Mouse (Mus musculus): ENCODE measurements around the gene Celf3. TPM values are rescaled to one million over a fixed set of nuclear protein-coding genes. Genes with fewer than 3 reads are reported as not detected.

Gene Celf3
- 100 to 1,000 TPM; 147 to 160 TPM for total RNA-seq (2021)
- long read RNA-seq, experiment 1, partial matches to known transcripts: 12 of 34 reads
- long read RNA-seq, experiment 1, other reads (novel, unspliced or antisense): 21 of 34 reads
- long read RNA-seq, experiment 2, partial matches to known transcripts: 8 of 21 reads
- long read RNA-seq, experiment 2, other reads (novel, unspliced or antisense): 13 of 21 reads

DNA sequence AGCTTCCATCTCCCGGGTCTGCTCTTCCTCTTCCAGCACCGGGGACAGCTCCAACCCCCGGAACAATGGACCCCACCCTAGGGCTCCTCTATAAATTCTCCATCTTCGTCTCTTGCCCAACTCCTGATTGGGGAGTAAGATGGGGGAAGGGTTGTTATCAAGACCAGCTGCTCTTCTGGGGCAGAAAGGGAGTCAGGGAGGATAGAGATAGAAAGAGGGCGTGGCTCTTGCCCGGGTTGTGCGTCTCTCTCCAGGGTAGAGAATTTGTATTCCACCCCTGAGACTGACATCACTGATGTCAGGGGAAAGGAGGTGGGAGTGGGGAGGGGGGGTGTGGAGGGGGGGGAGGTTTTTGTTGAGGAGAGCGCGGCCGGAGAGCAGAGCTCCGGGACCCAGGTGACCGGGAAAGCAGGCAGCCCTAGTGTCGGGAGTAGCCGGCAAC is at the start of gene Celf3:
Gene Celf3, plus strand, starts transcription at position 315 of the 442 bp plus-strand sequence.
- DNase-seq (ENCODE audit: low spot score in 2 of 2): peak; percentile 72 to 78

DNA sequence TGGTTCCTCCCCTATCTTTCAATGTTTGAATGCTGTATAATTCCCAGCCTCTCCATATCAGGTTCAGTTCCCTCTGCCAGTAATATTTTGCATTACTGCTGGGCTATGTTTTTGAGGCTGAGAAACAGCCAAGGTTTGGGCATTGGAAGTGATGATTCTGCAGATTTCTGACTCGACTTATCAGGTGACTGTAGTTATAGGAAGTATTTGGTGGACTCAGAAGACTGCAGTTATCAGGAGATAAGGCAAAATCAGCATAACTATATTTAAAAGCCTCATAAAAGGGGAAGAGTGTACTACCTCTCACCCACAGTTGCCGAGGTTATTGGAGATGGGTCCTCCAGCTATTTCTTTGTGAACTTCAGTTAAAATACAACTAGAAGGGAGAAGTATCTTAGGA is 47.1 kb upstream of the Celf3 start:
- no peak for DNase-seq (ENCODE audit: low spot score in 2 of 2)

DNA sequence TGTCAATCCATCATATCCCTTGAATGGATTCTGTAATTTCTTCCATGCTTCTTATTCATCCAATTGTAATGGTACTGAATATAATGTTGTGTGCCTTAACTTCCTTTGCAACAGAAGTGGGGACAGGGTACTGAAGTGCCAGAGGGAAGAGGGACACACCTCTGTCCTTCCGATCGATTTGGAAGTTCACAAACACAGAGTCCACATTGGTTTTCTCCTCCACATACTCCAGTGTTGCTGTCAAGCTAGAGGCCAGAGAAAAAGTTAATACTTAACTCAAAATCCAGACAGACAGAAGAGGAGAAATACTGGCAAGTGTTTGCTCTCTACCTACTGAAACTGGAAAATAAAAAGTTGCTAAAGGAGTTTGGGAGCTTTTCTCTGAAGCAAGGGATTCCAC is 43.8 kb upstream of the Celf3 start:
- DNase-seq (ENCODE audit: low spot score in 2 of 2): no peak

DNA sequence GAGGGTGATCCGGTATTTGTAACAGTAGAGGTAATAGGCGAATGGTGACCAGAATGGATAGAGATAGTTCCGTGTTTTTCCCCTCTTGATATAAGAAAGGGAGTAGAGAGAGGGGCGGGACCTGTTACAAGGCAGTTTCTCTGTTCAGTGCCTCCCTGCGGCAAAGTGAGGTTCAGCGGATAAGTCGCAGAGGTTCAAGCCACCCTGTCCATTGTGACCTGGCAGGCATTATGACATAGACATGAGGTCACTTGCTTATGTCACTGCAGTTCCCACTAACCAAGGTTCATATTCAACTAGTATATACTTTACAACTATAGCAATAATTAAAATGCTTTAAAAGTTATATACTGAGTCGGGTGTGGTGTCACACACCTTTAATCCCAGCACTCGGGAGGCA is 41.7 kb upstream of the Celf3 start:
- DNase-seq (ENCODE audit: low spot score in 2 of 2): no peak

DNA sequence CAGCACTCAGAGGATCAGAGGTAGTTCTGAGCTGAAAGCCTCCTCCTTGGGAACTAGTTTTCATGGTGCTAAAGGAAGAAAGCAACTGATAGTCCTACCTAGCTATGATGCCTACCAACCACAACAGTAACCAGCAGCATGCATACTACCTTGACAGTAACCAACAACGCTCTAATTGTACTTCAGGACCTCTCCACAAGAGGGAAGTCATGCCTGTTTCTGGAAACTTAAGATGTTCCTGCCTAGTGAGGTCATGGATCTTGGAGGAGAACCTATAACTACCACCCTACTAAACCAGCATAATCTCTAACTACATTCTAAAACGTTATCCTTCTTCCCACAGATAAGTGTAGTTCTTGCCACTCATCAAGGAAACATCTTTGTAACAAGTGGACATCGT is 36.9 kb upstream of the Celf3 start:
- no peak for DNase-seq (ENCODE audit: low spot score in 2 of 2)

DNA sequence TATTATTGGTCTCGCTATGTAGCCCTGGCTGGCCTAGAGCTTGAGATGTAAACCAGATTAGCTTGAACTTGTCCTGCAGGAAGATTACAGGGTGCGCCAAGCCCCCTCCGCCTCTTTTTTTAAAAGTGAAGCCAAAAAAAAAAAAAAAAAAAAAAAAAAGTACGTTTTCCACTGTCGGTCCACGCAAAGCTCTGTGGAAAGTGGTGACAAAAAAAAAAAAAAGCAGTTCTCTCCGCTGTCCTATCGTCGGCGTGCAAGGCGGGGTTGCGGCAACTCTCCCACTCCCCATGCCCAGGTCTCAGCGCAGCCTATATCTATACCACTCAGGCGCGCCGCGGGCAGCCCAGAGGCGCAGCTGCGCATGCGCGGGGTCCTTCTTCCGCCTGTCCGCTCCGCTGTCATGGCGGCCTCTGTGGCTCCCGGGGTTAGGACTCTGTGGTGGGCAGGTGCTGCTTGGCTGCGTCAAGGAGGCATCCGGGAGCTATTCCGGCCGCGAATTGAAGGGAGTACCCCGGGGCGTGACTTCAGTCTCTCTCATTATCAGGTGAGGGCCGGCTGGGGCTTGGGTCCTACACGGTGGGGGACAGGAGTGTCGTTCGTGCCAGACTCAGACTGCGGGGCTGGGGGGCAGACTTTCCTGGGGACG is 35.0 kb upstream of the Celf3 start, which contains the start of gene Mrpl9:
Gene Mrpl9, plus strand, starts transcription at position 368 of the 646 bp plus-strand sequence.
- peak; percentile 94 to 95 for DNase-seq (ENCODE audit: low spot score in 2 of 2)

DNA sequence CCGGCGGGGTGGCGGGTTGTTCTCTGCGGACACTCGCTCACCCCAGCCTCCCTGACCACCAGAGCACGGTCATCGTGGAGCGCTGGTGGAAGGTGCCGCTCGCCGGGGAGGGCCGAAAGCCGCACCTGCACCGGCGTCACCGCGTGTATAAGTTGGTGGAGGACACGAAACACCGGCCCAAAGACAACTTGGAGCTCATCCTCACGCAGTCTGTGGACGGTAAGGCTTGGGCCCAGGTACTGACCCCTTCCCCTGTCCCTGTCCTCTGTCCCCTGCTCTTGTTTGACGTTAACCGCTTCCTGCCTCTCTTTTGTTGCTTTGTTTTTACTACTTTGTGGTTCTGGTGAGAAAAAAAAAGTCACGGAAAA is 34.5 kb upstream of the Celf3 start, which contains the start of gene Oaz3:
Gene Oaz3, minus strand, starts transcription at position 319 of the 368 bp plus-strand sequence.
- DNase-seq (ENCODE audit: low spot score in 2 of 2): no peak

DNA sequence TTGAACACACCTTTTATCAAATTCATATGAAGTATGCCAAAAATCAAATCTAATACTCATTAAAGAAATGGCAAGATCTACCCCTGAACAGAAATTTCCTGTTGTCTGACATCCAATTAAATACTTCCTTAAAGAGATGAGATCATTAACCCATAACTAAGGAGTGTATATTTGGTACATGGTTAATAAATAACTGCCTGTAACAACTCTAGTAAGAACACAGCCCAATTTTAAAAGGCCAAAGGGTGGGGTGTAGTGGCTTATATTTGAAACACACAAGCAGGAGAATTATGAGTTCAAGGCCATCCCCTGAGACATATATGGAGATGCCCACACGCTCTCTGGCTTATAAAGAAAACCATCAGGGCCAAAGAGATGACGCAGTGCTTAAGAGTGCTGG is 28.7 kb upstream of the Celf3 start:
- no peak for DNase-seq (ENCODE audit: low spot score in 2 of 2)

DNA sequence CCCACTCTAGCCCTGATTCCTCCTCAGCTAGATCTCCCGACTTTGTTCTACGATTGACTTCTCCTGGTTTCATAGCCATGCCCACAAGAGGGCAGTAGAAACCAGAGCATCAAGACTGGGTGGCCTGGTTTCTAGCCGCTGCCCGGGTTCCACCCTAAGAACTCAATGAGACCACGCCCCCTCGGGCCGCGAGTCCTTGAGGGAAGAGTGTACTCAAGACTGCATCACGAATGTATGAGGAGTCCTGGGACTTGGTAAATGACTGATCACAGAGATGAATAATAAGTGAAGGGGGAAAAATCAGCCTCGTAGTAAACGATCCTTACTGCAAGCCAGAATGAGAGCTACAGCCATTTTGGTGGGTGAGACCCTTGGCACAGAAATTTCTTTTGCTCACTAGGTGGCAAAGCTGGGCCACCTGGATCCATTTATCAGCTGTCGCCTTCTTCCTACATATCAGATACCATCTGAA is 21.5 kb upstream of the Celf3 start:
- peak; percentile 81 to 82 for DNase-seq (ENCODE audit: low spot score in 2 of 2)

DNA sequence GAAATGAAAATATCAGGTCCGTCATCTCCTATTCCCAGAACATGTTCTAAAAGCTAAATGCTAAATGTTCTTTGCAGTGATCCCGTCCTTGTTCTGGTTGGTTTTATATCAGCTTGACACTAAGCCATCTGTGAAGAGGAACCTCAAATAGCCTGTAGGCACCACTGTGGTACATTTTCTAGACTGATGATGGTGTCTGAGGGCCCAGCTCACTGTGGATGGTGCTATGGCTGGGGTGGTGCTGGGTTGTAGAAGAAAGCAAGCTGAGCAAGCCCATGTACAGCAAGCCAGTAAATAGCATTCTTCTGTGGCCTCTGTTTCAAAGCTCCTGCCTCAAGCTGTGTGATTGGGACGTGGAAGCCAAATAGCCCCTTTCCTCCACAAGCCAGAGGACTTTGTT is 21.0 kb upstream of the Celf3 start:
- DNase-seq (ENCODE audit: low spot score in 2 of 2): no peak

DNA sequence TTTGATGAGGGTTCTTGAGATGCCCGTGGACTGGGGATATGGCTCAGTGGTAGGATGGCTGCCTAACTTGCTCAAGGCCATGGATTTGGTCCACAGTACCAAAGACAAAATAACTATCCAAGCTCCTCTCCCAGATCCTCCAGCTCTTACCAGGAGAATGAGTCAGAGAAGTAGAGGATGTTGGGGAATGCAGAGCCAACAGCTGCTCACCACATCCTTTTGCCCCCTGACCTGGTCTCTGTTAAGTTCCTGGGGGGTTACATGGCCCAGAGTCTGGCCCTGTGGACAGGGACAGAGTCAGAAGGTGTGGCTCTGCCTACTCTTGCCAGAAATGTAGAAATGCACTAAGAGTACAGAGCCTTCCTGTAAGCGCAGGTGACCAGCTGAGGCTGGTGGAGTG is 18.3 kb upstream of the Celf3 start:
- no peak for DNase-seq (ENCODE audit: low spot score in 2 of 2)

DNA sequence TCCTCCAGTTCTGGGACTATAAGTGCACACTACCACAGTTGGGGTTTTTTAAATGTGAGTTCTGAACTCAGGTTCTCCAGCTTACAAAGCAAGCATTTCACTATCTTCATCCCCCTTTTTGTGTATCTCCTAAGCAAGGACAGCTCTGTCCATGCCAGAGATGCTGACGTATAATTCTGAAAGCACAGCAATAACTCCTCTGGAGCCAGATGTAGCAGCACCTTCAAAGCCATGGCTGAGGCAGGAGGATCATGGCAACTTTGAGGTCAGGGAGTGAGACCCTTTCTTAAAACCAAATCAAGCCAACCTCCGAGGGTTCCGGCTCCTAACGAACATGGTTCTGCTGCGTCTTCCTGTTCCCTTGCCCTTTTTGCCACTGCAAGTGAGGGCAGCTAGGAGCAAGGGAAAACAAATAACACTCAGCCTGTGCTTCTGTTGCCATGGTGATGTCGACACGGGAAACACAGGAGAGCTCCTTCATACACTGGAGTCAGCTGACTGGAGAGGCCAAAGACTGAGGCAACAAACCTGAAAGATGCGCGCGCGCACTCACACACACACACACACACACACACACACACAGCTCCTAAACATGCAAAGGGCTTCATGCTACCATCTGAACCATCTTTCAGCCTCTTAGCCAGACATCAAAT is 14.0 kb upstream of the Celf3 start:
- DNase-seq (ENCODE audit: low spot score in 2 of 2): no peak

DNA sequence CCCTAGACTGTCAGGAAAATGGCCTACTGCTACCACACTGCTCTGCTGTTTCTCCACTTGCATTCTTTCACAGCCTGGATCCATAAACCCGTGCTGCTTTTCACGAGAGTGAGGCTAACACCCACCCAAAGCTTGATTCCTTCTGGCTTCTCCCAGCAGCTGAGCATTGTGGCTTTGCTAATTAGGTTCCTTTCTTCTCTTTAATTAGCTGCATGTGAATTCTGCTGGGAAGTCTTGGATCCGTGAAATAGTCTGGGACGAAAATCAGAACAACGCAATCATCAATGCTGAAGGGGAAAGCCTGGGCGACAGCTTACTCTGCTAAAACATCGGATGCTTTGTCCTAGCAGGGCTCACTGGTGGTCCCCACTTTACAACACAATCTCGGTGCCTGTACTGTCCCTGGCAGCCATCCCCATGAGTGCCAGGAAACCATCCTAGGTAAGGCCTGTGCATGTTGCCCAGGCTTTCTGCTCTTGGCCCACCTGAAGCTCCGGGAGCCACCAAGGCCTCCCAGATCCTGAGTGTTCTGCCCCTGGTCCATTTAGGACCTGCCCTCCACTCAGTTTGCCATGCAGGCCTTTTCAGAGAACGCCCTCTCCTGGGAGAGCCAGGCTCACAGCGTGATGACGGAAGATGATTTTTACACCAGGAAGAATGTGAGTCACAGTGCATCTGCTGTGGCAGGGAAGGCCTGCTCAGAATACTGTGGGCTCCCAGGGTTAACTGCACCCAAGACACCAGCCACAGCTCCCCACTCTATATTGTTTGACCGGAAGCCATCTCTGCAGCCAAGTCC is 12.3 kb upstream of the Celf3 start:
- peak in 1 of 2 experiments; percentile 72 for DNase-seq (ENCODE audit: low spot score in 2 of 2)

DNA sequence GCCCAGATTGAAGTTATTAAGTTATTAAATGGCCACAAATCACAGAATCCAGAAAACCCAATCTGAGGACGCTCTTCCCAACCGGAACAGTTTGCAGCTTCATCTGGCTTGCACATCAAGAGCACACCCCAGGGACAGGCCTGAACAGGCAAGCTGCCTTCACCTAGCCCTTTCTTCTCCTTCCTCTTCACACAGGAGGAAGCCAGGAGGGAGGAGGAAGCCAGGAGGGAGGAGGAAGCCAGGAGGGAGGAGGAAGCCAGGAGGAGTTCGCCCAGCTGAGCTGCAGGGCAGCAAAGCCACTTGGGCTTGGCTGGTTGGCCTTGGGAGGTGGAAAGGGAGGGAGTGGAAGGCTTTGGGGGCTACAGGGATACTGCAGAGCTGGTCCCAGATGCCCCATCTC is 9.2 kb upstream of the Celf3 start:
- DNase-seq (ENCODE audit: low spot score in 2 of 2): no peak

DNA sequence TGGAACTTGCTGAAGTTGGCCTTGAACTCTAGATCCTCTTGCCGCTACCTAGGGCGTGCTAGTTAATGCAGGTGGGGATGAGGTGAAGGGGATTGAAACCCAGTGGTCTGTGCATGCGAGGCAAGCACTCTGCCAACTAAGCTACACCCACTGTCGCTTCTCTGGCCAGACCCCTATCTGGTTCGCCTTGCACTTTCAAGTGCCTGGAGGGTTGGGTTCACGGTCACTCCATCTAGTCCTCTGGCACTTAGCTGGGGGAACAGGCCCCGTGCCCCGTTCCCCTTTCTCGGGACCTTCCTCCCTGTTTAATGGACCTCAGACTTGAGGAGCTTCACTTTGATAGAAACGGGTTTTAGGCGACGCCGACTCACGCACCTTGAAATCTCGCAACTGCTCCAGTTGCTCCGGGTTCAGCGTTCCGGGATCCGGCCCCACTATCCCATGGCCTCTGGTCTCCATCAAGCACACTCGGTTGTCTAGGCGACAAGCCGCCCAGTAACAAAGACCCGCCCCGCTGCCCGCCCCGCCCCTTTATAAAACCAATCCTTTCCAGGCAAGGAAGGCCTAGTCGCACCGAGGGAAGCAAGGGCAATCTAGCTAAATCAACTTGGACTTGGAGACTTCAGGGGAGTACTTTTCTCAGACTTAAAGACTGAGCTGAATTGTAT is 5.5 kb upstream of the Celf3 start:
- peak in 1 of 2 experiments; percentile 31 for DNase-seq (ENCODE audit: low spot score in 2 of 2)

DNA sequence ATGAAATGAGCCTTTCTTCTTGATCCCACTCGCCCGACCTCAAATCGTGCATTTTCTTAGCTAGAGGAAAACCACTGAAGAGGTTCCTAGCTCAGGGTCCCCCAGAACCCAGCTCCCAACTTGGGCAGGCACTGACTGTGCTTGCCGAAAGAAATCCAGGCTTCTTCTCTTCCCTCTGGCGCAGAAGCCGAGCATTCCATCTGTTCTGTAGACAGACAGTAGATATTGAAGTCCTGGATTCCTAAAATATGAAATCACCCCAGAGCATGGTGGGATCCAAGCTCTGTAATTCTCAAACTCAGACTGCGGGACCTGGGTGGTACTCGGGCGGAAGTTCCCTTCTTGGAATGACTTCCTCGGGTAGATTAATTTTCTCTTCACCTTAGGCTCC is 5.0 kb upstream of the Celf3 start:
- DNase-seq (ENCODE audit: low spot score in 2 of 2): no peak

DNA sequence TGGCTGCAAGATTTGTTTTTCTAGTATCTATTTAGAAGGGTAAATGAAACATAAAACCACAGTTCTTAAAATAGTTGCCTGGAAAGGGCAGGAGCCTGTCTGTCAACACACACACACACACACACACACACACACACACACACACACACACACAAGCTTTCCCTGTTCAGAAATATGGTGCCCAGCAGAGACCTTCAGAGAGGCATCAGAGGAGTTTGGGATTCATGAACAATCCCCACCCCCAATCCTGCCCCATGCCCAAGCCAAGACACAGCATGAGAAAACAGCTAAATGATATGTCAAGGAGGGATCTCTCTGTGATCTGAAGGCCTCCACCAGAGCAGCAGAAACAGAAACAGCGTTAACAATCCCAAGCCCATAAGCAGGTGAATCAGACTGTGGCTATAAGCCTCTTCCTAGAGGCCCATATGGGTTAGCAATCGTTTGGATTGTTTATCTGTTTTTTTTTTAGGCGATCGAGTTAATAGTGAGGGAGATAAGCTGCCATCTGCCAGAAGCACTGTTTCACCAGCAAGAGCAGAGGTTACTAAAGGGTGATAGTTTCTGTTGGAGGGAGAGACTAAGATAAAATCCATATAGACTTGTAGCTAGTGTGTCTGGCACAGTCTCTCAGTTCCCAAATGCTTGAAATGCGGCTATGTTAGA is 4.4 kb upstream of the Celf3 start:
- no peak for DNase-seq (ENCODE audit: low spot score in 2 of 2)

DNA sequence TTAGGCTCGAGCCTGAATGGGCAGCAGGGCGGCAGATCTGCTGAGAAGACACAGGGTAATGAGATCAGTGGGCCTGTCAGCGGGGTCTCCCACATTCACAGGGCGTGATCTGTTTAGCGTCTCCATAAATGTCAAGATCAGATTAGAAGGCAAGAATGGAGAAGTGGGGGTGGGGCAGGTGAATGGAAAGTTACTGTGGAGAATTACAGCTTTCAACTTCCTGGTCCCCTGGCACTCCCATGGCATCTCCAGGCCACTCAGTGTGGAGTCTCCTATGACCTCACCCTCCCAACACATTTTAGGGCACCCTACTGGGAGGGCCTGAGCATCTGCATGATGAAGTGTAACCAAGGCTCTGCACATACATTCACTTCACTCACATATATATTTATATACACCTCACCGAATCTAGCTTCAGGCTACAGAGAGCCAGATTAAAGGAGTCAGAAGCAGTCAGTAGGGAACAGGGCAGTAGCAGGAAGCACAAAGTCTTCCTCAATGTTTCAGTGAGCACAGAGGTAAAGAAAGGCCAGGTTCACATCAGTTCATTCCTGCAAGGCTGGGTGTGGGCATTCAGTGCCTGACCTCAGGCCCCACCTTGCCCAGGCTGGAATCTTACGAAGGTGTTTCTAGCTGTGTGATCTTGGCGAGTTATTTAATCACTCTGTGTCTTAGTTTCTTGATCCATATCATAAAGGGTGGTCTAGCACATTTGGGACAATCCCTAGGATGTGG is 1.6 kb upstream of the Celf3 start:
- no peak for DNase-seq (ENCODE audit: low spot score in 2 of 2)

DNA sequence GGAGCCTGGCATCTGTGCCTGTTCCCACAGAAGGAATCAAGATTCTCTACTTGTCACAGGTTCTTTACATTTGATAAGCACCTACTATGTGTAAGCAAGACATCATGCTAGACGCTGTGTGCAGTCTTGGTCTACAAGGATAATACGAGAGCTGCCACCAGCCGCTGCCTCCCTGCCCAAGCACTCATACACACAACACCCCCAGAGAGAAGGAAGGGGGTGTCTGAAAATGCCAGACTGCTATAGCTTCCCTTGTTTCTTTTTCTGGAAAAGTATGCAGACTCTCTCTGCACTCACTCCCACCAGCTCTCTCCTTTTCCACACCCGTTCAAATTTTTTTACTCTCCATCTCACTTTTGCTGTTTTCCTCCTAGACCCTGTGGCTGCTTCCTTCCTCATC is 651 bp upstream of the Celf3 start:
- DNase-seq (ENCODE audit: low spot score in 2 of 2): peak in 1 of 2 experiments; percentile 54

Measured in left cerebral cortex, adult 18-20 months (tissue).